Mouse (Mus musculus) small intestine, adult 2 months (tissue): Measurements from ENCODE around the gene Nicn1.

Source experiments
- CTCF ChIP-seq: fragments of 200-500 bp; IDR thresholded peaks from 2 replicates; pipeline ENCODE4 v1.5.1; 2012; ENCODE audit warnings: low read depth, mild to moderate bottlenecking, control low read depth, inconsistent platforms, low read length, moderate library complexity, mixed read lengths; ENCODE audit not compliant: insufficient replicate concordance, insufficient read length; ENCODE audit errors: extremely low read depth
- POLR2A ChIP-seq: fragments of 200-500 bp; IDR thresholded peaks from 2 replicates; pipeline ENCODE4 v1.6.1; 2012; ENCODE audit warnings: low read depth, mild to moderate bottlenecking, control low read depth, inconsistent platforms, low read length, moderate library complexity

DNA sequence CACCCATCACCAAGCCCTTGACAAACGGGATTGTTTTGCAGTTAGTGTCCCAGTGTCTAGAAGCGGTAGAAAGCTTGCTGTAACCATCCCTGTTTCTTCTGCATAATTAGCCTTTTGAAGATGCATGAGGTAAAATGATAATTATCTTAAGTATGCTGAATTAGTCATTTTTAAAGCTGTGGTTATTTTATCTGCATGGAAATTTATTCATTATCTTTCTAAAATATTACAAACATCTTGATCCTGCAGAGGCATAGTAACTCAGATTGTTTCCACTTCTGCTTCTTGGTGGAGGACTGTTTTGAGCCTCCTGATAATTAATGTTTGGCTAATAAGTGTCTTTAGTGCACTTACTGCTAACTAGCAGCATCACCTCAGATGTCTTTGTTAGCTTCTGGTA is 28.2 kb downstream of the Nicn1 start:
- no peak for TF ChIP-seq CTCF
- TF ChIP-seq POLR2A: no peak
